9 mouse cellular contexts compared by ENCODE assay signal in genomic region chr7:114117444-114117905, GRCm38 (mm10). TPM values are rescaled to one million over a fixed set of nuclear protein-coding genes. Genes with fewer than 3 reads are reported as not detected.
DNase-seq lines count a peak whose midpoint lies in the region; ATAC-seq and TF ChIP-seq lines count a peak whose summit lies in the region.
"Had no signal": no experiment of that assay in that cellular context is flagged by ENCODE, and none has a peak within 500 bp of the region (broad histone marks: within the 10 kb centered on the region; RNA-seq: fewer than 3 reads in every experiment).

TSS of gene Rras2 (minus strand) at chr7:114117781.

- H3K27me3 ChIP-seq in hindbrain, embryonic 12.5 days: no peaks in the 10 kb centered on the region
- no peaks in the 10 kb centered on the region for H3K27me3 ChIP-seq in lung, postnatal 0 days (replicated peaks; ENCODE audit: insufficient read depth, low read length)

- no peak for TF ChIP-seq EP300 in lung, postnatal 0 days (IDR thresholded peaks at IDR 0.05)

- ATAC-seq in hindbrain, embryonic 12.5 days (ENCODE audit: low FRiP score): peak; percentile 100
- peak; percentile 96 for ATAC-seq in lung, postnatal 0 days

- H3K4me3 ChIP-seq in hindbrain, embryonic 12.5 days: peak within 1 kb of the TSS; percentile 84
- H3K4me3 ChIP-seq in lung, postnatal 0 days (ENCODE audit: low read depth, low read length): peak within 1 kb of the TSS; percentile 90

- H3K9me3 ChIP-seq in hindbrain, embryonic 12.5 days (replicated peaks): no peaks in the 10 kb centered on the region
- no peaks in the 10 kb centered on the region for H3K9me3 ChIP-seq in lung, postnatal 0 days (ENCODE audit: low read length)

- peak; percentile 29 for TF ChIP-seq CTCF in lung, postnatal 0 days (IDR thresholded peaks at IDR 0.05)

- H3K4me1 ChIP-seq in hindbrain, embryonic 12.5 days: peaks cover 15% of the 10 kb centered on the region
- peaks cover 9% of the 10 kb centered on the region; the same call in 1 of the 2 replicates for H3K4me1 ChIP-seq in lung, postnatal 0 days (ENCODE audit: insufficient read depth, low read depth, low read length)

- H3K36me3 ChIP-seq in hindbrain, embryonic 12.5 days: no peaks in the 10 kb centered on the region
- no peaks in the 10 kb centered on the region for H3K36me3 ChIP-seq in lung, postnatal 0 days (ENCODE audit: insufficient read depth, low read length)

- DNase-seq in ES-CJ7 (ENCODE audit: low read depth, low spot score): peak; percentile 91
- DNase-seq in cerebellum, adult 9-10 months: peak; percentile 82
- DNase-seq in frontal cortex, postnatal 14 days (ENCODE audit: low spot score in 2 of 2): peak; percentile 68 to 81
- DNase-seq in layer of hippocampus, postnatal 10 days (ENCODE audit: low spot score in 2 of 2): peak; percentile 82 to 88
- peak; percentile 93 for DNase-seq in lung, postnatal 0 days (ENCODE audit: low spot score)
- DNase-seq in ovary, postnatal 36 days (ENCODE audit: low spot score): peak; percentile 90
- DNase-seq in thymus, postnatal 14 days: peak; percentile 93

- H3K27ac ChIP-seq in hindbrain, embryonic 12.5 days: peak within 1 kb of the TSS; percentile 94
- peak within 1 kb of the TSS; percentile 95 for H3K27ac ChIP-seq in lung, postnatal 0 days (ENCODE audit: low read length)
- H3K27ac ChIP-seq: macrophage had no signal

- peak within 1 kb of the TSS; percentile 83 for H3K4me2 ChIP-seq in hindbrain, embryonic 12.5 days (replicated peaks)
- H3K4me2 ChIP-seq in lung, postnatal 0 days (replicated peaks; ENCODE audit: low read depth, low read length): peak within 1 kb of the TSS; percentile 70

- under 1% methylated on average over 55 of the region's 55 CpGs for WGBS in hindbrain, embryonic 12.5 days
- WGBS in lung, postnatal 0 days: 3% methylated on average over 53 of the region's 55 CpGs

- peak within 1 kb of the TSS; percentile 84 for H3K9ac ChIP-seq in hindbrain, embryonic 12.5 days
- peak within 1 kb of the TSS; percentile 86 for H3K9ac ChIP-seq in lung, postnatal 0 days (replicated peaks; ENCODE audit: low read depth)

RNA-seq across cellular contexts. Expression of gene Rras2, which starts in this region (rescaled TPM):
- polyA plus RNA-seq in hindbrain, embryonic 12.5 days (2016; fragmentation: Nextera tagmentation; extraction: Ambion mirVana): 19.4 and 21.7 TPM in 2 replicates
- total RNA-seq in layer of hippocampus, postnatal 10 days (2021): 10 to 100 TPM; 65.5 to 70.8 TPM
- 77.7 and 83.6 TPM in 2 replicates for polyA plus RNA-seq in lung, postnatal 0 days (2015; fragmentation: Nextera tagmentation; extraction: Ambion mirVana)

Comparison
In these comparisons a context has a peak if more than half of its experiments do, and no peak if none do; other contexts are left out.
1. Peak in every context shown above with its lines: DNase-seq, ATAC-seq, H3K4me3 ChIP-seq and H3K27ac ChIP-seq.